Mouse (Mus musculus): ENCODE measurements around the gene Gm45808. TPM values are rescaled to one million over a fixed set of nuclear protein-coding genes. Genes with fewer than 3 reads are reported as not detected.
A peak's percentile ranks its signal among the peaks of the same experiment; 100 is the strongest.

Gene Gm45808
- polyA plus RNA-seq, 1 experiment = not detected

GRCm38 (mm10) chr7:45446589-45446988 is 40.0 kb downstream of the Gm45808 start:
- no peak overlapping the region for H3K4me3 ChIP-seq (ENCODE audit: control insufficient read depth, insufficient read depth, low read length)
- TF ChIP-seq POLR2A (IDR thresholded peaks at IDR 0.05; ENCODE audit: control insufficient read depth, extremely low read depth, insufficient read depth, low read length, poor library complexity) (no peak), CTCF (IDR thresholded peaks at IDR 0.05; ENCODE audit: borderline replicate concordance, control insufficient read depth, extremely low read depth, insufficient read depth, low read length, poor library complexity) (no peak)
- no peaks in the 10 kb centered on the region for H3K27me3 ChIP-seq (ENCODE audit: control insufficient read depth, insufficient read depth, low read length)
- H3K36me3 ChIP-seq (ENCODE audit: control insufficient read depth, insufficient read depth, low read length) = no peaks in the 10 kb centered on the region
- no peak for DNase-seq
- no peak overlapping the region for H3K27ac ChIP-seq (ENCODE audit: control insufficient read depth, insufficient read depth, low read length)
- peaks cover 2% of the 10 kb centered on the region; the same call in 1 of the 2 replicates for H3K4me1 ChIP-seq (replicated peaks; ENCODE audit: control insufficient read depth, insufficient read depth, low read length)

DNA sequence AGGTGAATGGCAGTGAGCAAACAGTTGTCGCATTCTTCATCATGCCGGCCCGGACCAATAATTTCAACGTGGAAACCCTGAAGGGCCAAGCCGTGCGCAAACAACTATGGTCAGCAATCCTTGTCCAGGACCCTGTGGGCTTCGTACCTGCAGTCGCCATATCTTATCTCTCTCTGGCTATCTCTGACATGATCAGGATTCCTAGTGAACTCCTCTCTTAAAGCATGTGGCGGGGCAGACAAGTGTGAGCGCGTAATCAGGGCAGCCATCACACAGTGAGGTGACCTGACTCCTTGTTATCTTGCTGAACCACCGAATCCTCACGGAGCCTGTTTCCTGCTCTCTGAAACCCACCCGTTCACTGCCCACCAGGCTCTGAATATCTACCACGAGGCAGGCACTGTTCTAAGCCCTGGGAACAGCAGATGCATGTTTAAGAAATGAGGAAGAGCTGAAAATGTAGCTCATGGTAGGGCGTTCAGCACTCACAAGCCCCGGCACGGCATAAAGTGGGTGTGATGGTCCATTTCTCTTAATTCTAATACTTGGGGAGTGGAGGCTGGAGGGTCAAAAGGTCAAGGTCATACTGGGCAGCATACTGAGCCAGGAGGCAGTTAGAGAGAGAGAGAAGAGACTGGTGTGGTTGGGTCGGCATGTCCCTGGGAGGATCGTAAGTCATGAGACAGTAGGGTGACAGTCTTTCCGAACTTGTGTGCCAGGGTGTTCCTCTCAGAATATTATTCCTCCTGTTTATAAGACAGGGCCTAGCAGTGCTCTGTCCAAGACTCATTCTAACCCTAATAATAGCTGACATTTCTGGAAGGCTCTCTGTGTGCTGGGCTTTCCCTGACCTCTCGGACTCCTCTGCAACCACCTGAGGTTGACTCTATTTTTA is 42.8 kb downstream of the Gm45808 start:
- Histone ChIP-seq H3K27me3 (ENCODE audit: control insufficient read depth, insufficient read depth, low read length) (no peaks in the 10 kb centered on the region), H3K27ac (ENCODE audit: control insufficient read depth, insufficient read depth, low read length) (no peak overlapping the region), H3K4me3 (ENCODE audit: control insufficient read depth, insufficient read depth, low read length) (no peak overlapping the region), H3K36me3 (ENCODE audit: control insufficient read depth, insufficient read depth, low read length) (no peaks in the 10 kb centered on the region), H3K4me1 (replicated peaks; ENCODE audit: control insufficient read depth, insufficient read depth, low read length) (no peaks in the 10 kb centered on the region; the same call in 1 of the 2 replicates)
- DNase-seq = no peak
- 91% methylated on average over 22 of the region's 22 CpGs for WGBS
- no peak for TF ChIP-seq POLR2A (IDR thresholded peaks at IDR 0.05; ENCODE audit: control insufficient read depth, extremely low read depth, insufficient read depth, low read length, poor library complexity)
- TF ChIP-seq CTCF (IDR thresholded peaks at IDR 0.05; ENCODE audit: borderline replicate concordance, control insufficient read depth, extremely low read depth, insufficient read depth, low read length, poor library complexity) = no peak

DNA sequence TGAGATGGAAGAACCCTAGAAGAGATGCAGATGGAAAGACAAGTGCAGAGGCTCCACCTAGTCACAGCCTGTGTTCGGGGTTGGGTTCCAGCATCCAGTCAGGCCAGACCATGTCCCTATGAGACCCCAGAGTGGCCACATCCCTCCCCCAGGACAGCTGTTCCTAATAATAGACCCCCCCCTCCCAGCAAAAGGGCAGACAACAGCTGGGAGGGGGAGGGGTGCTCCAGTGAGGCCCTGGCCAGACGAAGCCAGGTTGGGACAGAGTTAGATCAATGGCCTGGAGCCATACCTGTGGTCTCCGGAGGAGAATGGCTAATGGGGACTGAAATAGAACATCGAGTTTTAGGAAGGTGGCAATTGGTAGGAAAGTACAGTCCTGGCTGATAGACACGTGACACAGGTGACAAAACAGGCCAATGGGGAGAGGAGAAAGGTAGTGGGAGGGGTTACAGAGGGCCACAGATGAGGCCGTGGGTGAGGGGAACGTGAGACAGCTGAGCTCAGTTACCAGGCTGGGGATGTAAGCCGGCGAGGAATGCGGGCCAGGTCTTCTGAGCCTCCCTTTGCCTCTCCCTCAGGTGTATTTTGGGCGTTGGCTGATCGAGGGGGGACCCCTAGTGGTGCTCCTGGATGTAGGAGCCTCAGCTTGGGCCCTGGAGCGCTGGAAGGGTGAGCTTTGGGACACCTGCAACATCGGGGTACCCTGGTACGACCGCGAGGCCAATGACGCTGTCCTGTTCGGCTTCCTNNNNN is 48.9 kb downstream of the Gm45808 start, which contains the start of gene Ruvbl2:
Gene Ruvbl2, minus strand, starts transcription at position 576 of the 756 bp plus-strand sequence.
- Histone ChIP-seq H3K27me3 (ENCODE audit: control insufficient read depth, insufficient read depth, low read length) (no peaks in the 10 kb centered on the region), H3K27ac (ENCODE audit: control insufficient read depth, insufficient read depth, low read length) (no peak within 1 kb of the TSS), H3K4me3 (ENCODE audit: control insufficient read depth, insufficient read depth, low read length) (no peak within 1 kb of the TSS), H3K4me1 (replicated peaks; ENCODE audit: control insufficient read depth, insufficient read depth, low read length) (peaks cover 22% of the 10 kb centered on the region), H3K36me3 (ENCODE audit: control insufficient read depth, insufficient read depth, low read length) (no peaks in the 10 kb centered on the region)
- no peak for TF ChIP-seq POLR2A (IDR thresholded peaks at IDR 0.05; ENCODE audit: control insufficient read depth, extremely low read depth, insufficient read depth, low read length, poor library complexity)
- no peak for TF ChIP-seq CTCF (IDR thresholded peaks at IDR 0.05; ENCODE audit: borderline replicate concordance, control insufficient read depth, extremely low read depth, insufficient read depth, low read length, poor library complexity)
- 76% methylated on average over 19 of the region's 19 CpGs for WGBS
- DNase-seq = no peak

- no peaks in the 10 kb centered on the region for H3K36me3 ChIP-seq (ENCODE audit: control insufficient read depth, insufficient read depth, low read length)
- no peaks in the 10 kb centered on the region for H3K27me3 ChIP-seq (ENCODE audit: control insufficient read depth, insufficient read depth, low read length)
- TF ChIP-seq CTCF (IDR thresholded peaks at IDR 0.05; ENCODE audit: borderline replicate concordance, control insufficient read depth, extremely low read depth, insufficient read depth, low read length, poor library complexity) = no peak
- TF ChIP-seq POLR2A (IDR thresholded peaks at IDR 0.05; ENCODE audit: control insufficient read depth, extremely low read depth, insufficient read depth, low read length, poor library complexity) = no peak
- no peak for DNase-seq
- no peak overlapping the region for H3K4me3 ChIP-seq (ENCODE audit: control insufficient read depth, insufficient read depth, low read length)
- H3K27ac ChIP-seq (ENCODE audit: control insufficient read depth, insufficient read depth, low read length) = no peak overlapping the region
- WGBS = 91% methylated on average over 6 of the region's 6 CpGs
- H3K4me1 ChIP-seq (replicated peaks; ENCODE audit: control insufficient read depth, insufficient read depth, low read length) = peaks cover 22% of the 10 kb centered on the region
These were observed 49.6 kb downstream of the Gm45808 start for GRCm38 (mm10) chr7:45437046-45437445.

- H3K27me3 ChIP-seq (ENCODE audit: control insufficient read depth, insufficient read depth, low read length) = no peaks in the 10 kb centered on the region
- H3K36me3 ChIP-seq (ENCODE audit: control insufficient read depth, insufficient read depth, low read length) = no peaks in the 10 kb centered on the region
- TF ChIP-seq CTCF (IDR thresholded peaks at IDR 0.05; ENCODE audit: borderline replicate concordance, control insufficient read depth, extremely low read depth, insufficient read depth, low read length, poor library complexity) (no peak), POLR2A (IDR thresholded peaks at IDR 0.05; ENCODE audit: control insufficient read depth, extremely low read depth, insufficient read depth, low read length, poor library complexity) (no peak)
- peaks cover 22% of the 10 kb centered on the region for H3K4me1 ChIP-seq (replicated peaks; ENCODE audit: control insufficient read depth, insufficient read depth, low read length)
- no peak overlapping the region for H3K4me3 ChIP-seq (ENCODE audit: control insufficient read depth, insufficient read depth, low read length)
- no peak overlapping the region for H3K27ac ChIP-seq (ENCODE audit: control insufficient read depth, insufficient read depth, low read length)
- DNase-seq = no peak
- 95% methylated on average over 5 of the region's 5 CpGs for WGBS
These were observed 50.2 kb downstream of the Gm45808 start for GRCm38 (mm10) chr7:45436444-45436843.

- 6% methylated on average over 16 of the region's 16 CpGs for WGBS
- Histone ChIP-seq H3K27ac (ENCODE audit: control insufficient read depth, insufficient read depth, low read length) (no peak overlapping the region), H3K36me3 (ENCODE audit: control insufficient read depth, insufficient read depth, low read length) (no peaks in the 10 kb centered on the region), H3K4me3 (ENCODE audit: control insufficient read depth, insufficient read depth, low read length) (peak overlapping the region; percentile 53), H3K27me3 (ENCODE audit: control insufficient read depth, insufficient read depth, low read length) (no peaks in the 10 kb centered on the region), H3K4me1 (replicated peaks; ENCODE audit: control insufficient read depth, insufficient read depth, low read length) (peaks cover 22% of the 10 kb centered on the region)
- TF ChIP-seq CTCF (IDR thresholded peaks at IDR 0.05; ENCODE audit: borderline replicate concordance, control insufficient read depth, extremely low read depth, insufficient read depth, low read length, poor library complexity) (no peak), POLR2A (IDR thresholded peaks at IDR 0.05; ENCODE audit: control insufficient read depth, extremely low read depth, insufficient read depth, low read length, poor library complexity) (no peak)
- DNase-seq = no peak
These were observed 51.6 kb downstream of the Gm45808 start for GRCm38 (mm10) chr7:45435038-45435437.
